Mouse (Mus musculus) liver, postnatal 0 days (tissue): Measurements from ENCODE around the gene Sergef. TPM values are rescaled to one million over a fixed set of nuclear protein-coding genes. Genes with fewer than 3 reads are reported as not detected.

Source experiments
- ATAC-seq: fragments of 200-750 bp; cut with Nextera tagmentation; 2 replicates; pipeline ENCODE4 v1.8.0; 2017; ENCODE audit warnings: mild to moderate bottlenecking, moderate library complexity
- DNase-seq: peaks from one replicate; pipeline ENCODE4 v3.0.0-alpha.2; 2016
- H3K27ac ChIP-seq: fragments of 300-500 bp; sonication (generic); 2 replicates; pipeline ENCODE4 v1.5.1; 2014; ENCODE audit warnings: antibody characterized with exemption, moderate library complexity, mild to moderate bottlenecking, low read depth
- H3K27me3 ChIP-seq: fragments of 300-500 bp; sonication (generic); 2 replicates; pipeline ENCODE4 v1.6.1; 2014; ENCODE audit warnings: low read length, control low read depth, mixed read lengths; ENCODE audit not compliant: insufficient read depth
- H3K36me3 ChIP-seq: fragments of 300-500 bp; sonication (generic); replicated peaks from 2 replicates; pipeline ENCODE4 v1.6.1; 2014; ENCODE audit warnings: mild to moderate bottlenecking, control low read depth, low read length, moderate library complexity, mixed read lengths; ENCODE audit not compliant: insufficient read depth
- H3K4me1 ChIP-seq: fragments of 300-500 bp; sonication (generic); 2 replicates; pipeline ENCODE4 v1.6.1; 2014; ENCODE audit warnings: antibody characterized with exemption, mild to moderate bottlenecking, control low read depth; ENCODE audit not compliant: insufficient read depth
- H3K4me2 ChIP-seq: fragments of 300-500 bp; sonication (generic); 2 replicates; pipeline ENCODE4 v1.6.1; 2014; ENCODE audit warnings: low read depth, mild to moderate bottlenecking, low read length, moderate library complexity, mixed read lengths
- H3K4me3 ChIP-seq: fragments of 300-500 bp; sonication (generic); 2 replicates; pipeline ENCODE4 v1.5.1; 2014; ENCODE audit warnings: low read depth, low read length
- H3K9ac ChIP-seq: fragments of 300-500 bp; sonication (generic); replicated peaks from 2 replicates; pipeline ENCODE4 v1.6.1; 2014; ENCODE audit warnings: mild to moderate bottlenecking, moderate library complexity
- H3K9me3 ChIP-seq: fragments of 300-500 bp; sonication (generic); 2 replicates; pipeline ENCODE4 v1.6.1; 2016; ENCODE audit warnings: mild to moderate bottlenecking, control low read depth, low read length, mixed read lengths
- CTCF ChIP-seq: sonication (generic); IDR thresholded peaks from 2 replicates; pipeline ENCODE4 v1.5.1; 2016; ENCODE audit warnings: antibody characterized with exemption, low read depth
- EP300 ChIP-seq: IDR thresholded peaks from 2 replicates; pipeline ENCODE4 v1.6.1; 2016; ENCODE audit warnings: antibody characterized with exemption, low read depth, mild to moderate bottlenecking
- WGBS: fragments of 180-500 bp; shearing (Covaris S2); extraction: QIAGEN DNeasy Blood & Tissue Kit; methylation state at CpG from one replicate; pipeline ENCODE4 v1.1.7; 2014; ENCODE audit not compliant: insufficient replicate concordance; 5-methylcytosine and 5-hydroxymethylcytosine counted together
- polyA plus RNA-seq: library from polyadenylated mRNA; unstranded; fragments of >200 nt; fragmentation: Nextera tagmentation; extraction: Ambion mirVana; gene quantifications from 2 replicates; pipeline ENCODE4 v1.2.1, GENCODE M21; 2015

The Sergef gene
- polyA plus RNA-seq, 1 experiment from 2014 or later, result 4.3 TPM

DNA sequence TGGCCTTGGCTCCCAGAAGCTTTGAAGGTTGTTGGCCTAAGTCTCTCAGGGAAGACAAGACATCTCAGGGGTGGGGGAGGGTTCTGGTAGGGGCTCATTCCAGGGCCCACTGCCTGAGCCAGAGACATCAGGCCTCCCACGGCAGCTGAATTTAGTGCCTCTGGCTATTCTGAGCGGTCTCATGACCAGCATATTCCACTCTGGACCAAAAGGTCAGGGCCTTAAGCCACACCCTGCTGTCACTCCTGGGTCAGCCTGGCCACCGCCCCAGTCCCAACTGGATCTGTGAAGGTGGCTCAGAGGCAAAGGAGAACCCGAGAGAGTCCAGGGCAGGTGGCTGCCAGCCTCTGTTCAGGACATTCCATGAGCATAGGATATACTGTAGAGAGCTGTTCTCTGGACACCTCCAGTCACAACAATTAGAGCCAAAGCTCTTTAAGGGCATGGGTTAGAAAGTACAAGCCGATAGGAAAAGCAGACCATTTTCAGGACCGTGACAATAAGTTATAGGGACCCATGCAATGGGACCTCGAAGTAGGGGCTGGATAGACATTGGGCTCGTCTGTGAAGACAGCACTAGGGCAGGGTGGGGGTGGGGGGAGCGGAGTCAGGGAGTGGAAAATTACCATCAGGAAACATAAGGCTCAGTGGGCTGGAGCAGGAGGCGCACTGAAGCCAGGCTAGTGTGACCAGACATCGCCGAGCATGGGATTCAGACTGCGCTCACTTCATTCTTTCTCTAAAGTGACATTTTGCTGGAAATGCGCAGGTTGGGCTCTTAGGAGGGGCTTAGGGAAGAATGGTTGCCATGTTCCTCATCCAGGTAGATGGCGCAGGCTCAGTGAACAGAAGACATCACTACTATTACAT, 235.8 kb downstream of the Sergef start:
- H3K36me3 ChIP-seq, result no peaks in the 10 kb centered on the region
- WGBS, result 76% methylated on average over 15 of the region's 15 CpGs
- no peak overlapping the region for H3K4me2 ChIP-seq
- no peak overlapping the region for H3K9ac ChIP-seq
- H3K4me1 ChIP-seq, result no peaks in the 10 kb centered on the region
- ATAC-seq (no peak), DNase-seq (no peak)
- H3K4me3 ChIP-seq, result no peak overlapping the region
- TF ChIP-seq EP300, result no peak
- no peak for TF ChIP-seq CTCF
- no peaks in the 10 kb centered on the region for H3K9me3 ChIP-seq
- peaks cover 12% of the 10 kb centered on the region for H3K27me3 ChIP-seq
- no peak overlapping the region for H3K27ac ChIP-seq

DNA sequence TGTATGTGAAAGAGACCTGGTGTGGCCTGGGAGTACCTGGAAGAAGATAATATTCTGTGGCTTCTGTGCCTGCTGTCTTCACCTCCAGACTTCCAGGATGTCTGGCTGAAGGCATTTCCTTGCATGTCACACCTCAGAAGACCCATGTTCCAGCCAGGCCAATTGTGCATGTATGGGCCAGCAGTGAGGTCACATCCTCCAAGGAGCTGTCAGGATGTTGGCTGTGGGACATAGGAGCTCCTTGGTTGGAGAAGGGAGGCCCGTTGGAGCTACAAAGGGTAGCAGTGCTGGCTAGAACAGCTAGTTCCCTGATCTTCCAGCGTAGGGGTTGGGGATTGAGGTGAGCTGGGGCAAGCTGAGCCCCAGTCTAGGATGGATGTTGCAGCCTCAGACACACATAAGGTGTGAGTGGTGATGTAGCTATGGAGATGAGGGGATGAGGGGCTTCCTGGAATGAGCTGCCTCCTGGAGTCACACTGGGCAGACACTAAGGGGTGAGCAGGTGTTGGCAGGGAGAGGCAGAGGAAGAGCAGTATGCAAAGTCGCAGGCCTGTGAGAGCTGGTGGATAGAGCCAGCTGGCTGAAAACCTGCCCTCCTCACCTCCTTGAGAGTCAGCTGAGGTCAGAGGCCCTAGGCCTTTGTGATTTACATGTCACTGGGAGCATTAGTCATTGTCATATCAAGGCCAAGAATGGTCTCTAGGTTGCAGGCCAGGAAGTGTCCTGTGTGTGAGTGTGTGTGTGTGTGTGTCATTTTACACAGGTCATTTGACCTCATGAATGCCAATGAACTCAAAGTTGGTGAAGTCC, 238.0 kb downstream of the Sergef start:
- DNase-seq (no peak), ATAC-seq (no peak)
- Histone ChIP-seq H3K9me3 (no peaks in the 10 kb centered on the region), H3K27me3 (peaks cover 35% of the 10 kb centered on the region), H3K9ac (no peak overlapping the region), H3K27ac (no peak overlapping the region), H3K4me3 (no peak overlapping the region), H3K36me3 (no peaks in the 10 kb centered on the region), H3K4me1 (peaks cover under 1% of the 10 kb centered on the region; the same call in 1 of the 2 replicates), H3K4me2 (no peak overlapping the region)
- 55% methylated on average over 3 of the region's 3 CpGs for WGBS
- no peak for TF ChIP-seq CTCF
- no peak for TF ChIP-seq EP300

DNA sequence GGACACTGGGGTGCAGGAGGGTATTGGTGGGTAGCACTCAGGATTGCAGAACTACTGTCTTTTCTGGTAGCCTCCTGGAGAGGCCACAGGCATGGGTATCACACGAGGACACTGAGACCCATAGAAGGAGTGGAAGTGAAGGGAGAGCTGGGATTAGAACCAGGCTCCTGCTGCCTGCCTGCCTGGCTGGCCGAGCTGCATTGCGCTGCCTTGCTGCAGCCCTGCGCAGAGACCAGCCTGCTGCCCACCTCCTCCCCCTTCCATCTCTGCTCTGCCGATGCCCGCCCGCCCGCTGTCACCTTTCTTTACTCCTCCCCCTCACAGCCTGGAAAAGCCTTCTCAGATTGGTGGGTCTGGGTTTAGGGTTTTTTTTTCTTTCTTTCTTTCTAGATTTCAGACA, 239.3 kb downstream of the Sergef start:
- peaks cover 47% of the 10 kb centered on the region for H3K27me3 ChIP-seq
- WGBS, result 56% methylated on average over 8 of the region's 8 CpGs

DNA sequence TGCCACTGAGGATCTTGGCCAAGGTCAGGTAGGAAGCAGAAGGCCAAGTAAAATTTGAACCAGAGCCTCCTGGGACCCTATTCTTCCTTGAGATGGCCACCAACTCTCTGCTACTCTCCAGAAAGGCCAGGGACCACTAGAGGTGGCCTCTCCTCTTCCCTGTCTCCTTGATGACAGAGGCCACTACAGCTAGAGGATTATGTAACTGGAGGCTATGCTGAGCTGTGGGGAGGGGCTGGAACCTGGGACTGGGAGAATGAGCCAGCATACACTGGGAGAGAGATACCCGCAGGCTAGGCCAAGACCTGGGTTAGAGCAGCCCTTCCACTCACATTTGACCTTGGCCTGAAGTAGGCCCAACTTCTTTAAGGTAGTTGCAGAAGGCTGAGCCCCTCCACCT, 239.9 kb downstream of the Sergef start:
- H3K4me3 ChIP-seq, result no peak overlapping the region
- H3K36me3 ChIP-seq, result no peaks in the 10 kb centered on the region
- TF ChIP-seq CTCF (no peak), EP300 (no peak)
- WGBS, result 75% methylated on average over 1 of the region's 1 CpGs
- peaks cover 8% of the 10 kb centered on the region for H3K4me1 ChIP-seq
- no peak for DNase-seq
- H3K9me3 ChIP-seq, result no peaks in the 10 kb centered on the region
- no peak for ATAC-seq
- no peak overlapping the region for H3K27ac ChIP-seq
- no peak overlapping the region for H3K9ac ChIP-seq
- H3K4me2 ChIP-seq, result no peak overlapping the region
- peaks cover 54% of the 10 kb centered on the region for H3K27me3 ChIP-seq

More for the DNA sequence above, 239.3 kb downstream of the Sergef start:
- no peak overlapping the region for H3K4me2 ChIP-seq
- TF ChIP-seq CTCF, result no peak
- TF ChIP-seq EP300, result no peak
- H3K9me3 ChIP-seq, result no peaks in the 10 kb centered on the region
- no peak overlapping the region for H3K27ac ChIP-seq
- no peak overlapping the region for H3K4me3 ChIP-seq
- DNase-seq, result no peak
- H3K9ac ChIP-seq, result no peak overlapping the region
- H3K4me1 ChIP-seq, result peaks cover 8% of the 10 kb centered on the region
- no peak for ATAC-seq
- H3K36me3 ChIP-seq, result no peaks in the 10 kb centered on the region

DNA sequence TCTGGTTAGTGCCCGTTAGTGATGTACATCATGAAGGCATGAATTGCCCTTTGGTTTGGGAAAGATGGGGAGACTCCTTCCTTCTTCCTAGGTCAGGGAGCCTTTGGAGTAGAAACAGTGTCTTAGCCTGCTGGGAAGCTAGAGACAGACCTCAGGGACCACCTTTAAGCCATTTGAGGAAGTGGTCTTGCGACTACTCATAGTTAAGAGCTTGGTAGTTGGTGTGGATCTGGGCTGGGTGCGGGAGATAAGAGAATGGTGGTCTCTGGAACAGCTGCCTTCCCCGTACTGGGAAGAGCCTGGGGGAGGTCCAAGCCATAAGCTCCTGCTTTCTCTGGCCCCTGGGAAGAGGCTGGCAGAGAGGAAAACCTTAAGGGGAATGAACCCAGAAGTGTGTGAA, 241.0 kb downstream of the Sergef start:
- TF ChIP-seq CTCF (no peak), EP300 (no peak)
- no peak for DNase-seq
- Histone ChIP-seq H3K9ac (no peak overlapping the region), H3K9me3 (no peaks in the 10 kb centered on the region), H3K27me3 (peaks cover 64% of the 10 kb centered on the region), H3K4me2 (no peak overlapping the region), H3K36me3 (no peaks in the 10 kb centered on the region), H3K4me1 (peaks cover 8% of the 10 kb centered on the region), H3K4me3 (no peak overlapping the region), H3K27ac (no peak overlapping the region)
- WGBS, result 25% methylated on average over 4 of the region's 4 CpGs
- ATAC-seq, result no peak

DNA sequence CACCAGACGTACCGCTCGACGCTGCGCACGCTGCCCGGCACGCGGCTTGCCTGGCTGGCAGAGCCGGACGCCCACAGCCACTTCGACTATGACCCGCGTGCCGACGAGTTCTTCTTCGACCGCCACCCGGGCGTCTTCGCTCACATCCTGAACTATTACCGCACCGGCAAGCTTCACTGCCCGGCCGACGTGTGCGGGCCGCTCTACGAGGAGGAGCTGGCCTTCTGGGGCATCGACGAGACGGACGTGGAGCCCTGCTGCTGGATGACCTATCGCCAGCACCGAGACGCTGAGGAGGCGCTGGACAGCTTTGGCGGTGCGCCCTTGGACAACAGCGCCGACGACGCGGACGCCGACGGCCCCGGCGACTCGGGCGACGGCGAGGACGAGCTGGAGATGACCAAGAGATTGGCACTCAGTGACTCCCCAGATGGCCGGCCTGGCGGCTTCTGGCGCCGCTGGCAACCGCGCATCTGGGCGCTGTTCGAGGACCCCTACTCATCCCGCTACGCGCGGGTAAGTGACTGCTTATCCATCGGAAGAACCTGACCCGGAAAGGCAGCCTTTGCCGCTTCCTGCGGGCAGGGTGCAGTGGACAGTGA, 241.8 kb downstream of the Sergef start:
- H3K4me1 ChIP-seq, result peaks cover 8% of the 10 kb centered on the region
- no peak overlapping the region for H3K9ac ChIP-seq
- H3K36me3 ChIP-seq, result no peaks in the 10 kb centered on the region
- TF ChIP-seq CTCF (no peak), EP300 (no peak)
- H3K4me2 ChIP-seq, result no peak overlapping the region
- no peak overlapping the region for H3K4me3 ChIP-seq
- H3K27me3 ChIP-seq, result peaks cover 69% of the 10 kb centered on the region
- no peak overlapping the region for H3K27ac ChIP-seq
- no peaks in the 10 kb centered on the region for H3K9me3 ChIP-seq
- no peak for DNase-seq
- WGBS, result 13% methylated on average over 70 of the region's 70 CpGs
- no peak for ATAC-seq
